Comparison of ENCODE assay signal across 29 mouse cellular contexts in genomic region chr10:88214800-88215514, GRCm38 (mm10). TPM values are rescaled to one million over a fixed set of nuclear protein-coding genes. Genes with fewer than 3 reads are reported as not detected.
DNase-seq lines count a peak whose midpoint lies in the region; ATAC-seq and TF ChIP-seq lines count a peak whose summit lies in the region.
"Had no signal": no experiment of that assay in that cellular context is flagged by ENCODE, and none has a peak within 500 bp of the region (broad histone marks: within the 10 kb centered on the region; RNA-seq: fewer than 3 reads in every experiment).

No protein-coding gene starts in this region.

- peak; percentile 27; the same call in 1 of the 2 replicates for ATAC-seq in lung, embryonic 15.5 days (ENCODE audit: borderline replicate concordance, extremely low read depth, low FRiP score, low TSS enrichment)
- ATAC-seq in stomach, embryonic 14.5 days (ENCODE audit: insufficient number of reproducible peaks, insufficient read depth, low FRiP score, low read depth) = no peak
- no peak for ATAC-seq in stomach, postnatal 0 days (ENCODE audit: low FRiP score, low TSS enrichment)
- ATAC-seq: activated CD4-positive, CD25-positive, alpha-beta regulatory T cell, adult 4 months; CD4-positive, CD25-positive, alpha-beta regulatory T cell, adult 4 months; forebrain, embryonic 14.5 days; forebrain, embryonic 16.5 days; Patski had no signal

- H3K9me3 ChIP-seq in lung, embryonic 15.5 days = no peaks in the 10 kb centered on the region
- H3K9me3 ChIP-seq in stomach, embryonic 14.5 days (ENCODE audit: control insufficient read depth, low read depth, low read length) = no peaks in the 10 kb centered on the region
- no peaks in the 10 kb centered on the region for H3K9me3 ChIP-seq in stomach, postnatal 0 days (ENCODE audit: control insufficient read depth, low read length)
- H3K9me3 ChIP-seq: embryonic facial prominence, embryonic 13.5 days; embryonic facial prominence, embryonic 15.5 days; forebrain, embryonic 10.5 days; forebrain, embryonic 12.5 days; G1E had no signal

- H3K4me3 ChIP-seq in lung, embryonic 15.5 days = no peak overlapping the region
- no peak overlapping the region for H3K4me3 ChIP-seq in stomach, embryonic 14.5 days (ENCODE audit: low read depth, low read length)
- no peak overlapping the region for H3K4me3 ChIP-seq in stomach, postnatal 0 days (ENCODE audit: low read depth, low read length)
- H3K4me3 ChIP-seq: embryonic facial prominence, embryonic 13.5 days; embryonic facial prominence, embryonic 15.5 days; erythroblast, embryonic 14.5 days; forebrain, embryonic 10.5 days; forebrain, embryonic 12.5 days had no signal

- no peak for TF ChIP-seq EP300 in stomach, postnatal 0 days (optimal IDR thresholded peaks at IDR 0.05)

- 75% methylated on average over 20 of the region's 20 CpGs for WGBS in lung, embryonic 15.5 days
- WGBS in stomach, embryonic 14.5 days = 73% methylated on average over 20 of the region's 20 CpGs
- WGBS in stomach, postnatal 0 days = 73% methylated on average over 20 of the region's 20 CpGs

- H3K4me2 ChIP-seq in lung, embryonic 15.5 days = no peak overlapping the region
- H3K4me2 ChIP-seq in stomach, embryonic 14.5 days (replicated peaks; ENCODE audit: low read depth, low read length) = no peak overlapping the region
- no peak overlapping the region for H3K4me2 ChIP-seq in stomach, postnatal 0 days (replicated peaks; ENCODE audit: low read depth)
- H3K4me2 ChIP-seq: embryonic facial prominence, embryonic 13.5 days; embryonic facial prominence, embryonic 15.5 days; forebrain, embryonic 12.5 days had no signal

- H3K27me3 ChIP-seq in lung, embryonic 15.5 days = no peaks in the 10 kb centered on the region
- no peaks in the 10 kb centered on the region for H3K27me3 ChIP-seq in stomach, embryonic 14.5 days (ENCODE audit: control insufficient read depth, insufficient read depth, low read length)
- no peaks in the 10 kb centered on the region for H3K27me3 ChIP-seq in stomach, postnatal 0 days (ENCODE audit: control insufficient read depth, insufficient read depth, low read length)
- H3K27me3 ChIP-seq: CH12.LX; embryonic facial prominence, embryonic 13.5 days; embryonic facial prominence, embryonic 15.5 days; forebrain, embryonic 12.5 days; Patski had no signal

- H3K9ac ChIP-seq in lung, embryonic 15.5 days = no peak overlapping the region
- no peak overlapping the region for H3K9ac ChIP-seq in stomach, embryonic 14.5 days (replicated peaks; ENCODE audit: low read depth, low read length)
- H3K9ac ChIP-seq in stomach, postnatal 0 days (ENCODE audit: low read length) = no peak overlapping the region
- H3K9ac ChIP-seq: embryonic facial prominence, embryonic 13.5 days; embryonic facial prominence, embryonic 15.5 days; forebrain, embryonic 12.5 days had no signal

- no peaks in the 10 kb centered on the region for H3K4me1 ChIP-seq in lung, embryonic 15.5 days
- H3K4me1 ChIP-seq in stomach, embryonic 14.5 days (ENCODE audit: control insufficient read depth, insufficient read depth, low read length) = no peaks in the 10 kb centered on the region
- H3K4me1 ChIP-seq in stomach, postnatal 0 days (replicated peaks; ENCODE audit: control insufficient read depth, insufficient read depth) = no peaks in the 10 kb centered on the region
- H3K4me1 ChIP-seq: embryonic facial prominence, embryonic 15.5 days; forebrain, embryonic 10.5 days; forebrain, embryonic 12.5 days had no signal

- no peak overlapping the region for H3K27ac ChIP-seq in lung, embryonic 15.5 days
- peak overlapping the region; percentile 21; the same call in 1 of the 2 replicates for H3K27ac ChIP-seq in stomach, embryonic 14.5 days (ENCODE audit: low read length)
- H3K27ac ChIP-seq in stomach, postnatal 0 days (replicated peaks) = no peak overlapping the region
- H3K27ac ChIP-seq: embryonic facial prominence, embryonic 13.5 days; embryonic facial prominence, embryonic 15.5 days; forebrain, embryonic 10.5 days; forebrain, embryonic 12.5 days had no signal

- intact Hi-C loops in heart, postnatal 14 days (cut with DNase I) = no loop called here

- peaks cover 11% of the 10 kb centered on the region; the same call in 1 of the 2 replicates for H3K36me3 ChIP-seq in lung, embryonic 15.5 days
- H3K36me3 ChIP-seq in stomach, embryonic 14.5 days (ENCODE audit: control insufficient read depth, insufficient read depth, low read length) = peaks cover under 1% of the 10 kb centered on the region; the same call in 1 of the 2 replicates
- H3K36me3 ChIP-seq in stomach, postnatal 0 days (ENCODE audit: control insufficient read depth, insufficient read depth, low read length) = no peaks in the 10 kb centered on the region

- no peak for TF ChIP-seq CTCF in stomach, postnatal 0 days (IDR thresholded peaks at IDR 0.05; ENCODE audit: low read depth)

- DNase-seq in heart, adult 11 months = peak; percentile 61
- DNase-seq in heart, postnatal 14 days = no peak
- DNase-seq in lung, postnatal 36 days = no peak
- no peak for DNase-seq in stomach, postnatal 0 days (ENCODE audit: low spot score)
- DNase-seq: adrenal gland, adult 2 months; adrenal gland, postnatal 10 days; adrenal gland, postnatal 25 days; B cell, adult 2 months; cerebellum, adult 11 months; cerebellum, adult 18-20 months; cerebellum, adult 8-10 months; cerebellum, adult 9-11 months; cerebellum, postnatal 14 days; cerebellum, postnatal 36 days; embryo, embryonic 11 days had no signal

RNA-seq across cellular contexts. Expression of gene Washc3, which starts 14.1 kb away (rescaled TPM):
- 10 to 100 TPM; 25.0 to 28.1 TPM for total RNA-seq in heart, postnatal 14 days (2021)
- polyA plus RNA-seq in lung, embryonic 15.5 days (2015; fragmentation: Nextera tagmentation; extraction: Ambion mirVana) = 60.9 and 62.0 TPM in 2 replicates
- polyA plus RNA-seq in stomach, embryonic 14.5 days (2014; fragmentation: Nextera tagmentation; extraction: Ambion mirVana) = 67.4 and 68.0 TPM in 2 replicates
- polyA plus RNA-seq in stomach, postnatal 0 days (2015; fragmentation: Nextera tagmentation; extraction: Ambion mirVana) = 69.4 and 70.0 TPM in 2 replicates
